Mouse (Mus musculus) thymus, adult 18-20 months (tissue): ENCODE measurements around the gene Cbl.

Experiments used
- DNase-seq, 2 experiments: peaks; one replicate each; pipeline ENCODE4 v3.0.0; 2022; ENCODE audit warnings: mixed read lengths in 2 of 2

The Cbl gene

DNA sequence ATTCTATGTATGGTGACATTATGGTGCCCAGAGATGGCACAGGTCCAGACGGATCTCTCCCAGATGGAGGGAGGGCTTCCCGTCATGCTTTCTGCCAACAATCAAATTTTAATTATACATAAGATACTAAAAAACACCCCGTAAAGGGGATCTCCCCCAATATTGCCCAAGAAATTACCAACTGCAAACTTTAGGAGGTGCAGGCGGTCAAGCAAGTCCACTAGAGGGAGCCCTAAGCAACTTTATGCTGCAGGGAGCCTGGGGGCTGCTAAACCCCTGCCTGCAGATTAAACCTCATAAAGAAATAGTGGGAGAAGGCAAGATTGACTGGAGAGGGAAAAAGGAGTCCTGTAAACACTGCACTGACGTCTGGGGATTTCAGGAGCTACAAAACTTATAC is 5.6 kb upstream of the Cbl start:
- peak in 1 of 2 experiments; percentile 71 for DNase-seq

DNA sequence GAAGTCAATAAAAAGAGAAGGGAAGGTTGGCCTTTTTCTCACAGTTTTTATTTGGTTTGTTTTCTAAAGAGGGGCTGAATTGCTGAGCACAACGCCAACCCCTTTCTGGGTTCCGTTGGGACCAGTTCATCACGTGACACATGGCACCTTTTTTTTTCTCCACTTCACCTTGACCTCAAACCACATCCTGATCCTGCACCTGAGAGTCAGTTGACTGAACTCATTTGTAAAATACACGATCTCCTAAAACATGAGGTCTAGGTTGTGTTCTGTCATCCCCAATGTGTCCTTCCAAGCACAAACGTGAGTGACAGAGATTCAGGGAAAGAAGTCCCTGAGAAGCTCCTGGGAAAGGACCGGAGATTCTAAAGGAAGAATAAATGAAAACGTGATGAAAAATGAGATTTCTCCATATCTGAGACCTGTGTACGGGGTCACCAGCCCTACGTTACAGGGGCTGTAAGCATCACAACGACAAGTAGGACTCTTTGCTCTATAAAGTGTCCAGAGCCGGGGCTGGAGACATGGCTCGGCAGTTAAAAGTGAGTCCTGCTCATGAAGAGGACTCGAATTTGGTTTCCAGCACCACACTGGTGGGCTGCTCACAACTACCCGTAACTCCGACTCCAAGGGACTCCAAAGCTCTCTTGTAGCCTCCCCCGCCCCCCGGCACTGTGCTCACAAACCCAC is 4.8 kb upstream of the Cbl start:
- peak; percentile 64 to 85 for DNase-seq

DNA sequence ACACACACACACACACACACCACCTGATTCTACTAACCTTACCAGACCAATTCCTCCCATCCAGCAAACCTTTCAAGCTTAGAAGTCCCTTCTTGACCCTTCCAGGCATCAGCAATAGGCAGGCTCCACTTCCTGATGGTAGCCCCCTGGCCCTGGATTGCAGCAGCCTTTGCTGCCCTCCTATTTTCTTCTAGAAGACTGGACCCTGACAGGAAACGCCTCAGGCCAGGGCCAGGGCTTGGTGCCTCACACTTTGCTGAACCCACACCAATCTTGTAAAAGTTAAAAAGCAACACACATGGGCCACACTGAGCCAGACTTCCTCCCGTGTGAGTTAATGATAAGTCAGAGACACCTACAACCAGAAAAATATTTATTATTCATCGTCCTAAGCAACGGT is 3.3 kb upstream of the Cbl start:
- peak in 1 of 2 experiments; percentile 30 for DNase-seq

DNA sequence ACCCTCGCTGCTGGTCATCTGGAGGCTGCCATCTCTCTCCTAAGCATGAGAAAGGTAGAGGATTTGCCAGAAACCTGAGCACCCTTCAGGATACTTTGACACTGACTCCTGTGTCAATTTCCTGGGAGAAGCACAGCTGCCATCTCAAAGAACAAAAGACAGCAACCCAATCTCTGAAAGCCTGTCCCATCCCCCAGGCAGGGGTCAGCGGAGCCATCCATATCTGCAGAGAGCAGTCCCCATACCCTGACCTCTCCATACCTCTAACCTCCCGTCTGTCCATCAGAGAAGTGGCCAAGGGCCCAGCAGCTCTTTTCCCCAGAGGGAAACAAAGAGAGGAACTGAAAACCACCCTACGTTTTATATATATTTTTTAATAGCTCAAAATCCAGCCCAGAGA is 2.8 kb upstream of the Cbl start:
- peak in 1 of 2 experiments; percentile 10 for DNase-seq

GRCm38 (mm10) chr9:44234479-44235427 is 904 bp upstream of the Cbl start:
- DNase-seq: peak; percentile 66 to 74

DNA sequence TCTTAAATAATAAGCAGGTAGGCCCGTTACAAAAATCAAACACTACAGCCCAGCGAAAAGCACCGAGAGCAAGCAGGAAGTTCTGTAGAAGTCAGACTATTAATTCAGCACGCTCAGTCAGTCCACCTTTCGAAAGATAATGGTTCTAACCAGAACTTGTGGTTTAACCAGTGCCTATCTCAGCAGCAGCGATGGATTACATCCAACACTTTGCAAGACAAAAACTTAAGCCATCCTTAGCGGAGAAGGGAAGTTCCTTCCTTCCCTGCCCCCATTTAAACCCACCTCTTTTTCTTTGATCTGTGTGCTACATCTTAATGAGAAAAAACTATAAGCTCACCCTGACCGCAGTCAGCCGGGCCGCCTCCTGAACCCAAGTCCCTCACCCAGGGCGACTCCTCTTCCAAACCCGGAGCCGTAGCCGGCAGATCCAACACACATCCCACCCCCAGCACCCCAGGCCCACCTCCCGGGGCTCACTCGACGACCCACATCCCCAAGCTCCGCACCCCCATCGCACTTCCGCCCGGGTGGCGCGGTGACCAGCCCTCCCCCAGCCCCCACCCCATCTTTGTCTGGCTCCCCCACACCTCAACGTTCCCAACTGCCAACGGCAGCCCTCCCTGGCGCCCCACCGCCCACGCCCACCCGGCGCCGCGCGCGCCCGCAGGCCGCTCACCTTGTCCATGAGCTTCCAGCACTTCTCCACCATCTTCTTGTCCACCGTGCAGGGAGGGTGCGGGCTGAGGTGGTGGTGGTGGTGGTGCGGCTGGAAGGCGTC is 638 bp downstream of the Cbl start:
- peak; percentile 64 to 80 for DNase-seq

- DNase-seq: no peak
Measured at GRCm38 (mm10) chr9:44231609-44232008, 2.2 kb downstream of the Cbl start.

DNA sequence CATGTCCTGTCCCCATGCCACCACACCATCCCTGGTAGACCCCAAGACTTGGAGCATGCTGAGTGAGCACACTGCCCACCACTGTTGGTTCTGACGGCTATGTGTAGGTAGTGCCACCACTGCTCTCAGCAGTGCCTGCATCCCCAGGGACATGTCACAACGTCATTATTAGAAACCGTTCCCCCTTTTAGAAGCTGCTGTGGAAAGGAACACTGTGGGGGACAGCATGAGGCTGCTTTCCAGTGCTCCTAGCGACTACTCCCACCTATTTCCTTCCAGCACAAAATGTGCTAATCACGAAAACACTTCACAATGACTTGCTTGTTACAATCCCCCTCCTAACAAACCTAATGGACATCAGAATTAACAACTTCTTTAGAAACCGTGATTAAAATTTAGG is 7.9 kb downstream of the Cbl start:
- no peak for DNase-seq

- no peak for DNase-seq
Measured at GRCm38 (mm10) chr9:44213538-44213937, 20.3 kb downstream of the Cbl start.

DNA sequence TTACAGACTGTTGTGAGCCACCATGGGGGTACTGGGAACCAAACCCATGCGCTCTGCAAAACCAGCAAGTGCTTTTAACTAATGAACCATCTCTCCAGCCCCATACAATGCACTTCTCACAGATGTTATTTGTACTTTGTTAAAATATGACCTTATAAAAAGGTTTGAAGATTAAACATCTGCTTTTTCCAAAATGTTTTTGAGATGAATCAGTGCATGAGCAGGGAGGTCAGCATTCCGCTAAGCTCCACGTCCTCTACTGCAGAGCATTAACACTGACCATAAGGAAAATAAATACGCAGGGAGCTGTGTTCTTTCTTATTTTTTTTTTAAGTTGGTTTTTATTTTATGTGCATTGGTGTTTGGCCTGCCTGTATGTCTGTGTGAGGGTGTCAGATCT is 21.4 kb downstream of the Cbl start:
- DNase-seq: no peak

GRCm38 (mm10) chr9:44209416-44209815 is 24.4 kb downstream of the Cbl start:
- DNase-seq: no peak

DNA sequence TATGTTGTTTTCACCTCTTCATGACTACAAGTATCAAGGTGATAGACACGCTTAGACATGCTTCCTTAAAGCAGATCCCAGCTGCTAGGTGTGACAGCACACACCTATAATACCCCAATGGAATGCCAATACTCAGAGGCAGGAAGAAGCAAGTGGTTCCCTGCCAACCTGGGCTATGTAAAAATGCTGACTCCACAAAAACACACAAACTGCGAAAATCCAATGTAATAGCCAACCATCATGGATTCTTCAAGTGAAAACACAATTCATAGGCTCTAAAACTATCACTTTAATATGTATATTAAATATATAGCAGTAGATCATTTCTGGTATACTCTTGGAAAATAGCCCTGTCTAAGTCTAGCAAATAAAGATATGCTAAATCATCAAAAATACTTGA is 26.0 kb downstream of the Cbl start:
- no peak for DNase-seq

GRCm38 (mm10) chr9:44200458-44200857 is 33.4 kb downstream of the Cbl start:
- DNase-seq: no peak

DNA sequence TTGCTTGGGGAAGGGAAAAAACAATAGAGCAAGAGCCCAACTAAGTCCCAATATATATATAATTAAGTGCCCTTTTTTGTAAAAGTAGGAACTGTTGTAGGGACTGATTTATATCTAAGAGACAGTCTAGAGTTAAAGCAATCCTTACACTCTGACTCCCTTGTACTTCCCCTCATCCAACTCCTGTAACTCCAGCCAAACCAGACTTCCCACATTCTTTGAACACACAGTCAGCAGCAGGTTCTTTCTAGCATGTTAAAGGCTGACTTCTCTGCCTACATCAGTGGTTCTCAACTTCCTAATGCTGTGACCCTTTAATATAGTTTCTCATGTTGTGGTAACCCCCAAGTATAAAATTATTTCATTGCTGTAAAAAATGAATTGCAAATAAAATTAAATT is 34.3 kb downstream of the Cbl start:
- no peak for DNase-seq

DNA sequence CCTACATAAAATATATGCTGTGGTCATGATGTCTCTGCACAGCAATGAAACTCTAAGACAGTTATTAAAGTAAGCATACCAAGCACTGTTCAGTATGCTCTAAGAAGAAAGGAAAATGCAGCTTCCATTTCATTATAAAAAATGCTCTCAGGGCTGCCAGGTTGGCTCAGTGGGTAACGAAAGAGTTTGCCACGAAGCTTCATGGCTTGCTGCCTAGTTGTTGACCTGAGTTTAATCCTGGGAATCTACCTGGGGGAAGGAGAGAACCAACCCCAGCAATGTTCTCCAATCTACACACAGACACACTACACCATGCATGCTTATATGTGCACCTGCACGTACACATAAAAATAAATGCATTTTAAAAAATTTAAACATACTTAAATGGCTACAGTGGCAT is 34.7 kb downstream of the Cbl start:
- no peak for DNase-seq

DNA sequence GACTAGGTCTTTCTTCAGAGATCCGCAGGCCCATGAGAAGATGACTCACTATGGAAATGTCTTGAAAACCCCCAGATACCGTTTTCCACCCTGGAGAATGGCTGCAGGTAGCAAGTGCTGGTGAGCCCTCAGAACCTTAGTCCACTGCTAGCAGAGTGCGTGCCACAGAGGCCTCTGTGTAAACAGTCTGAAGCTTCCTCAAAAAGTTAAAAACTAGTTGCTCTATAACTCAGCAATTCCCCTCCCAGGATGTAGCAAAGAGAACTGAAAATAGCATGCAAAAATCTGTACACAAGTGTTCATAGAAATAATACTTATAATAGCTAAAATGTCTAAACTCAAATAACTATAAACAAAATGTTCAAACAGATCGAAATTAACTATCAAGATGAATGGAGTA is 37.5 kb downstream of the Cbl start:
- no peak for DNase-seq

DNA sequence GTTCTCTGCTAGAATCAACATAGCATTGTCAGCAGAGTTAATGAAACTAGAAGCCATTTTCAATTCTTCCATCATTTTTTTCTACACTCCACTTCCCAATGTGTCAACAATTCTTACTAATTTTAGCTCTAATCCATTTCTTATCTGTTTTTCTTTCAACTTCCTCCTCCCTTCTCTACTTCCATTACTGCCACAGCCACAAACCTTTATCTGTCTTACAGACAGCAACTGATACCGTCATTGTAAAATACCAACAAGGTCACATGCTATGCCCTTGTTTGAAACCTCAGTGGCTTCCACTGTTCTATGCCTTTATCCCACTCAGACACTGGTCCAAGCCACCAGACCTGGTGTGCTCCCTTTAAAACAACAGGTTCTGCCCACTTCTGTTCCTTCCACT is 39.8 kb downstream of the Cbl start:
- DNase-seq: no peak

DNA sequence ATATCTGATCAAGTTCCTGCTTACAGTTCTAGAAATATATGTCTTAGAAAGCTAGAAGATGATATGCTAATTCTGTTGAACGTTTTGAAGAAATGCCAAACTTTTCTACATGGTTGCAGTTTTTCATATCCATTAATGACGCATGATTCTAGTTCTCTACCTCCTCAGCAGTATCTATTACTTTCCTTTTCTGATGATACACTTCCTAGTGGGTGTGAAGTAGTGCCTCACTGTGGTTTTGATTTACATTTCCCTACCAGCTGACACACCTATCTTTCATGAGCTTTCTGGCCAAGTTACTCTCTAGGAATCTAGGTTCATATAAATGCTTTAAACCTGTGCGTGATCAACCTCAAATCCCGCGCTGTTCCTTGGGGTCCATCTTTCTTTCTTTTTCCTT is 41.1 kb downstream of the Cbl start:
- no peak for DNase-seq

DNA sequence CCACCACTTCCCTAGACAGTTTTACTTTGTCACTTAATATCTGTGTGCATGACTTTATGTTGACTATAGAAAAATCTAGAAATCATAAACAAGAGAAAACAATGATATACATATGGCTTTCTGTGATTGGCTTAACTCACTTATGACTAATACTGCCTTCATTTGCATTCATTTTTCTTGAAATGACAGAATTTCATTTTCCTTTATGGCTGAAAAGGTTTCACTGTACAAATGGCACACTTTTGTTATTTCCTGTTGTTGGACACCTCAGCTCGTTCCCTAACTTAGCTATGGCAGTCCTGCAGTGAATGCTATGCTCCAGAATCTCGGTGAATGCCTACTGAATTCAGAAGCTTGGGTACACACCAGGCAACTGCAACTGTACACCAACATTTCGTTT is 41.5 kb downstream of the Cbl start:
- DNase-seq: no peak

DNA sequence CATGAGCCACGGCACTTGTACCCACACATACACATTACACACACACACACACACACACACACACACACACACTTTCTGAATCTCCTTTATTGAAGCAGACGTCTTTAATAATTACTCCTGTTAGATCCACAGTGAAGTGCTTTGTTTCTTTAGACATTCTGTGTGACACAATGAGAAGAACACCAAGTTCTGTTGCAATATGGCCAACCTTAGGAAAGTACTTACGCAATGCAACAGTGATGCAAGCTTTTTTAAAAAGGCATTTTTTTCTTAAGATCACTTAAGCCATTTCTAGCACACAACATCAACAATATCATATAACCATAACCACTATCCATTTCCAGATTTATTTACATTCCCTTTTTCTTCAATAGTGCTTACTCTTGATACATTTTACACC is 42.7 kb downstream of the Cbl start:
- DNase-seq: no peak

DNA sequence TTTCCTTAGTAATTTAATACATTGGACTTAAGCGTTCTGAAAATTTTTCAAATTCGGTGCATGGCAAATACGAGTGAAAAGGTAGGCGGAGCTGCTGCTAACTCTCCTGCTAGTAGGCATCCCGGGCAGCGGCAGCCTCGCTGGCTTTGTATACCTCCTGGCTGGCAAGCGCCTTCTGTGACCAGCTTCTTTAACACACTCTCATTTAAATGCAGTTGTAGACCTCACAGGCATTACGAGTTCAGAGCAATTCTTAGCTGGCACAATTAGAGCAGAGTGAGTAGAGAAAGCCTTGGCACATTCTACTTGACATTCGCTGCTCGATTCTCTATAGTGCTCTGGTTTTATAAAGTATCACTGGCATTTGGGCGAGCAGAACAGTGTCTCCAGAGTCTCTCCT is 45.6 kb downstream of the Cbl start:
- no peak for DNase-seq

DNA sequence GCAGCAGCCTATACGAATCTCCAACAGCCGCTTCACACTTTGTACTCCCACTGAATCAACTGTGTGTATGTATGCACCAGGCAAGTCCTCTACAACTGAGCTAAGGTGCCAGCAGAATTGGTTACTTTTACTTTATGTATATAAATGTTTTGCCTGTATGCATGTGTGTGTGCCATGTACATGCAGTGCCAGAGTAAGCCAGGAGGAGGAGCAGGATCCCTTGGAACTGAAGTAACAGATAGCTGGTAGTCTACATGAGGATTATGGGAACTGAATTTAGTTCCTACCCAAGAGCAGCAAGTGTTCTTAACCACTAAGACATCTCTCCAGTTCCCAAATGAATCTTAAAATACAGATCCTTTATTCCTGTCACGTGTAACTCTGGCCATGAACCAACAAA is 51.6 kb downstream of the Cbl start:
- DNase-seq: peak; percentile 23 to 40

DNA sequence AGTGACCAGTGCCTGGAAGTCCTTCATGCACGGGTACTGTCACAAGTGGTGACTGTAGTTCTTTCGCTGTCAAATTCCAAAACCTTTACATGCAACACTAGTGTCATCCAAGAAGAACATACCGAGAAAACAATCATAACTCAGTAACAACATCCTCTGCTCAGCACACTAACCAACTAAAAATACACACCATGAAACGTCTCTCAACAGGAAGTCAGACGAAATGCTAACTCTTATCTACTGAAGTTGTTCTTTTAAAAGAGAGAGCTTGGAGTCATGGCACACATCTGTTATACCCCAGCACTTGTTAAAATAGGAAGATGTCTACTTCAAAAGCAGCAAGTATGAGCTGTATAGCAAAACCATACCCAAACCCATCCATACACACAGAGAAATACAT is 52.3 kb downstream of the Cbl start:
- no peak for DNase-seq

DNA sequence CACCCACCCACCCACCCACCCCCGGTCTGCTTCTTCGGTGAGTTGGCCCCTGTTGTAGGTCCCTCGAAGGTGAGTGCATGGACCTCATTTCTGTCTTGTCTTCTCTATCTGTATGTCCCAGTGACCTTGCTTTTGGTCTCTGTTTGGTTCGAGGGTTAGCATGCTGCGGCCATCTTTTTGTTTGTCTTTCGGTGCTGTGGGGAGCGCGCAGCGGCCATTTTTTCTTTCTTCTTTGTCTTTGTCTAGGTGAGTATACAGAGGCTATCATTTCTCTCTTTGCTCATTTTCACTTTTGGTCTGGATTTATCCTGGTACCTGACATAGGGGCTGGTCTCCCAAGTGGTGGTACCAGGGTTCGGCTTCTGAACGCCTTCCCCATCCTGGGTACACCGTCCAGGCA is 55.0 kb downstream of the Cbl start:
- DNase-seq: no peak
